Mouse (Mus musculus) lung, postnatal 0 days (tissue): ENCODE results near the gene Pdha2. TPM values are rescaled to one million over a fixed set of nuclear protein-coding genes. Genes with fewer than 3 reads are reported as not detected.

Experiments
- ATAC-seq: fragments of 200-750 bp; cut with Nextera tagmentation; 2 replicates; pipeline ENCODE4 v1.8.0; 2017; ENCODE audit warnings: moderate library complexity
- DNase-seq: peaks from one replicate; pipeline ENCODE4 v3.0.0-alpha.2; 2016; ENCODE audit warnings: low spot score
- H3K27ac ChIP-seq: fragments of 300-500 bp; sonication (generic); 2 replicates; pipeline ENCODE4 v1.5.1; 2014; ENCODE audit warnings: antibody characterized with exemption, mild to moderate bottlenecking, low read length, mixed read lengths
- H3K27me3 ChIP-seq: fragments of 300-500 bp; sonication (generic); replicated peaks from 2 replicates; pipeline ENCODE4 v1.6.1; 2014; ENCODE audit warnings: low read length, mixed read lengths; ENCODE audit not compliant: insufficient read depth
- H3K36me3 ChIP-seq: fragments of 300-500 bp; sonication (generic); 2 replicates; pipeline ENCODE4 v1.6.1; 2014; ENCODE audit warnings: low read length, mixed read lengths; ENCODE audit not compliant: insufficient read depth
- H3K4me1 ChIP-seq: fragments of 300-500 bp; sonication (generic); 2 replicates; pipeline ENCODE4 v1.6.1; 2014; ENCODE audit warnings: antibody characterized with exemption, low read depth, low read length, mixed read lengths; ENCODE audit not compliant: insufficient read depth
- H3K4me2 ChIP-seq: fragments of 300-500 bp; sonication (generic); replicated peaks from 2 replicates; pipeline ENCODE4 v1.6.1; 2014; ENCODE audit warnings: low read depth, mild to moderate bottlenecking, low read length, moderate library complexity, mixed read lengths
- H3K4me3 ChIP-seq: fragments of 300-500 bp; sonication (generic); 2 replicates; pipeline ENCODE4 v1.5.1; 2014; ENCODE audit warnings: low read depth, low read length
- H3K9ac ChIP-seq: fragments of 300-500 bp; sonication (generic); replicated peaks from 2 replicates; pipeline ENCODE4 v1.6.1; 2014; ENCODE audit warnings: low read depth, mild to moderate bottlenecking
- H3K9me3 ChIP-seq: fragments of 300-500 bp; sonication (generic); 2 replicates; pipeline ENCODE4 v1.6.1; 2016; ENCODE audit warnings: low read length, mixed read lengths
- CTCF ChIP-seq: IDR thresholded peaks from 2 replicates; pipeline ENCODE4 v1.5.1; 2016; ENCODE audit warnings: antibody characterized with exemption, mild to moderate bottlenecking
- EP300 ChIP-seq: IDR thresholded peaks from 2 replicates; pipeline ENCODE4 v1.6.1; 2016; ENCODE audit warnings: antibody characterized with exemption, mild to moderate bottlenecking, control low read depth
- WGBS: fragments of 180-500 bp; shearing (Covaris S2); extraction: QIAGEN DNeasy Blood & Tissue Kit; methylation state at CpG from one replicate; pipeline ENCODE4 v1.1.7; 2014; 5-methylcytosine and 5-hydroxymethylcytosine counted together
- polyA plus RNA-seq: library from polyadenylated mRNA; unstranded; fragments of >200 nt; fragmentation: Nextera tagmentation; extraction: Ambion mirVana; gene quantifications from 2 replicates; pipeline ENCODE4 v1.2.1, GENCODE M21; 2015

The Pdha2 gene
- not detected in 2 replicates for polyA plus RNA-seq

GRCm38 (mm10) chr3:141212255-141212654 is at the start of gene Pdha2:
Pdha2 (minus strand) TSS chr3:141212355.
- 76% methylated on average over 5 of the region's 5 CpGs for WGBS
- H3K4me1 ChIP-seq, result no peaks in the 10 kb centered on the region
- no peak within 1 kb of the TSS for H3K9ac ChIP-seq
- no peak within 1 kb of the TSS for H3K27ac ChIP-seq
- TF ChIP-seq EP300 (no peak), CTCF (no peak)
- no peaks in the 10 kb centered on the region for H3K36me3 ChIP-seq
- no peaks in the 10 kb centered on the region for H3K27me3 ChIP-seq
- ATAC-seq, result no peak
- no peak within 1 kb of the TSS for H3K4me3 ChIP-seq
- H3K4me2 ChIP-seq, result no peak within 1 kb of the TSS
- no peaks in the 10 kb centered on the region for H3K9me3 ChIP-seq
- DNase-seq, result no peak

DNA sequence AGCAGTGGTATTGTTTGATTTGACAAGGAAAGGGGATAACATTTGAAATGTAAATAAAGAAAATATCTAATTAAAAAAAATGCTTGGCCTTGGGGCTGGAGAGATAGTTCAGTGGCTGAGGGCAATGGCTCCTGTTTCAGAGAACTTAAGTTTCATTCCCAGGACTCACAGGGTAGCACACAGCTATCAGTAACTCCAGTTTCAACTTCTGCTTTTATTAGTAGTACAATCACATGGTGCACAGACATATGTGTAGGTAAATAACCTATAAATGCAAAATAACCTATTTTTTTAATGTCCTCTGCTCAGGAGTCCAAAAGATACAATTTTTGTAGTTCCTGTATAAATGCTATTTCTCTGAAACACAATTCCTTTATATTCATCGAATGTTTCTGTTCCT is 48.4 kb upstream of the Pdha2 start:
- Histone ChIP-seq H3K36me3 (no peaks in the 10 kb centered on the region), H3K9me3 (no peaks in the 10 kb centered on the region), H3K27ac (no peak overlapping the region), H3K4me2 (no peak overlapping the region), H3K4me3 (no peak overlapping the region), H3K4me1 (no peaks in the 10 kb centered on the region), H3K27me3 (no peaks in the 10 kb centered on the region), H3K9ac (no peak overlapping the region)
- no peak for TF ChIP-seq CTCF
- TF ChIP-seq EP300, result no peak
- WGBS, result 91% methylated on average over 1 of the region's 1 CpGs
- DNase-seq, result no peak
- ATAC-seq, result no peak

GRCm38 (mm10) chr3:141251440-141251839 is 39.3 kb upstream of the Pdha2 start:
- Histone ChIP-seq H3K4me1 (no peaks in the 10 kb centered on the region), H3K9me3 (no peaks in the 10 kb centered on the region), H3K4me2 (no peak overlapping the region), H3K27me3 (no peaks in the 10 kb centered on the region), H3K27ac (no peak overlapping the region), H3K36me3 (no peaks in the 10 kb centered on the region), H3K4me3 (no peak overlapping the region), H3K9ac (no peak overlapping the region)
- DNase-seq (no peak), ATAC-seq (no peak)
- WGBS, result 70% methylated on average over 1 of the region's 1 CpGs
- no peak for TF ChIP-seq CTCF
- TF ChIP-seq EP300, result no peak

DNA sequence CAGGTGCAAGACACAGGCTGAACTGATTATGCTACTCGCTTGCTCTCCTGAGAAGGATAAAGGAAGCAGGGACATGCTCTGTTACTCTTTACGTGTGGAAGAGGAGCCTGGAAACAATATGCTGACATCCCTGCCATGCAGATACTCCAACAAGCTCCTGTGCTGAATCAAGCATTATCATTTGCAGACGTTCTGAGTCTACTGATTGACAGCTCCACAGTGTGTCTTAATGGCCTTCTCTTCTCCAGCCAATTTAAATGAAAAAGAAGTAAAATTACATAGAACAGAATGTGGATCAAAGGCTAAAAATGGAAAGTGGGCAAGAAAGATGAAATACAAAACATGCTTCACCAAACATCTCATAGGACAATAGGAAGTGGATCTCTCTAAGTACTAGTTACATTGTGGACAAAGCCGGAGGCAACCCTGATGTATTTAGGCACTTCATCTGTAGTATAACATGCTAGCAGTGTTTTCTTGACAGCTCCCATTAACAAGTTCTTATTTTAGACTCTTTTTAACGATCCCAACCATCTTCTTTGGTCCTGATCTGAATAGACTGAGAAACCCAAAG is 32.7 kb upstream of the Pdha2 start:
- WGBS, result 71% methylated on average over 5 of the region's 5 CpGs
- no peak overlapping the region for H3K4me2 ChIP-seq
- TF ChIP-seq EP300 (no peak), CTCF (no peak)
- H3K36me3 ChIP-seq, result no peaks in the 10 kb centered on the region
- H3K9ac ChIP-seq, result no peak overlapping the region
- no peak for DNase-seq
- H3K27ac ChIP-seq, result no peak overlapping the region
- no peaks in the 10 kb centered on the region for H3K9me3 ChIP-seq
- no peak overlapping the region for H3K4me3 ChIP-seq
- H3K27me3 ChIP-seq, result no peaks in the 10 kb centered on the region
- no peaks in the 10 kb centered on the region for H3K4me1 ChIP-seq
- ATAC-seq, result no peak

DNA sequence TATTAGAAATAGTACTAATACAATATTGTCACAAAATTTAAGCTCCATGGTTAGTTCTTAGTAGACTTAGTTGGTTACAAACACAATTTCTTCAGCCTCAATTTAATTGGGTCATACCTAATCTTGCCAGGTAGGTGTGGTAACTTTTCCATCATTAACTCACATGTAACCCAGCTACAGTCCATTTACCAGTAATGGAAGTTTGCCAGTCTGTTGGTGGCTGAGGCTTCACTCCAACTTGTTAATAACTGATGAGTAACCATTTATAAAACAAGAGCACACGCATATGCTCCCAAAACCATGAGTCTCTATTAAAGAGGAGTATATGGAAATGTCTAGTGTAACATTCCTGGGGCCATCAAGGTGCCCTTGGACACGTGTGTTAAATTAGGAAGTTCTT is 25.9 kb upstream of the Pdha2 start:
- TF ChIP-seq EP300 (no peak), CTCF (no peak)
- Histone ChIP-seq H3K9me3 (no peaks in the 10 kb centered on the region), H3K27ac (no peak overlapping the region), H3K9ac (no peak overlapping the region), H3K27me3 (no peaks in the 10 kb centered on the region), H3K4me3 (no peak overlapping the region), H3K4me1 (no peaks in the 10 kb centered on the region), H3K4me2 (no peak overlapping the region), H3K36me3 (no peaks in the 10 kb centered on the region)
- ATAC-seq (no peak), DNase-seq (no peak)
- WGBS, result 65% methylated on average over 2 of the region's 2 CpGs

GRCm38 (mm10) chr3:141229148-141229547 is 17.0 kb upstream of the Pdha2 start:
- WGBS, result 43% methylated on average over 2 of the region's 2 CpGs
- no peak overlapping the region for H3K27ac ChIP-seq
- H3K4me3 ChIP-seq, result no peak overlapping the region
- H3K9ac ChIP-seq, result no peak overlapping the region
- ATAC-seq (no peak), DNase-seq (no peak)
- H3K9me3 ChIP-seq, result no peaks in the 10 kb centered on the region
- H3K27me3 ChIP-seq, result no peaks in the 10 kb centered on the region
- no peak overlapping the region for H3K4me2 ChIP-seq
- no peaks in the 10 kb centered on the region for H3K36me3 ChIP-seq
- no peaks in the 10 kb centered on the region for H3K4me1 ChIP-seq
- TF ChIP-seq CTCF, result no peak
- no peak for TF ChIP-seq EP300

DNA sequence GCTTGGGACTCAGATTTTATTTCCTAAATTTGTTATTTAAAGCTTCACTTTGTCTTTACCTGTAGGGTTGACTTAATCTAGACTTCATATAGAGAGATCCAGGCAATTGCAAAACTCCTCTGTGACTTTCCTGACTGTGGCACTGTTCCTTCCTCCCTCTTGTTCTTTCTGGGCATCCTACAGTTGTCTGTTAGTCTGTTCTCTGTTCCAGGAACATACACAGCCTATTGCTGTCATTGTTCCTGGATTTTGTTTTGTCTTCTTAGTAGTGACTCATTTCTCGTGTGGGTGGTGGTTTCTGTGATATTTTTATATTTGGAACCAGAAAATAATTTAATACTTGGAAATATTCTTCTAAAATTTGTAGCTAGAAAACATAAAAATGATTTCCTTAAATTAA is 10.2 kb upstream of the Pdha2 start:
- WGBS, result 42% methylated on average over 1 of the region's 1 CpGs

More for the DNA sequence above, 10.2 kb upstream of the Pdha2 start:
- DNase-seq (no peak), ATAC-seq (no peak)
- Histone ChIP-seq H3K9me3 (no peaks in the 10 kb centered on the region), H3K4me1 (no peaks in the 10 kb centered on the region), H3K9ac (no peak overlapping the region), H3K4me2 (no peak overlapping the region), H3K36me3 (no peaks in the 10 kb centered on the region), H3K27me3 (no peaks in the 10 kb centered on the region), H3K4me3 (no peak overlapping the region), H3K27ac (no peak overlapping the region)
- TF ChIP-seq CTCF, result no peak
- no peak for TF ChIP-seq EP300
